In the genomic region with DNA sequence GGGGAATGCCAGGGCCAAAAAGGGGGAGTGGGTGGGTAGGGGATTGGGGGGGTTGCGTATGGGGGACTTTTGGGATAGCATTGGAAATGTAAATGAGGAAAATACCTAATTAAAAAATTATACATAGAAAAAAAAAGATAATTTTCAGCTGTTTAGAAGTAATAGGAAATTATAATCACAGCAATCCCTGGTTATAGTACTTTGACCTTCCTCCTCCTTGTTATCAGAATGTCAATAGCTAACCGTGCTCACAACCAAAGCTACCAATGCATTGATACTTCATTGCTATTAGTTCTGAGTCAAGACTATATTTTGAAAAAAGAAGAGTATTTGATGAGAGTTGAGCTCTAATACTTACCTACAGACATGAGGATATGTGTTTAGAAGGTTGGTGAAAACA, we compare ENCODE assay signal across 35 mouse cellular contexts.
"Had no signal": no experiment of that assay in that cellular context is flagged by ENCODE, and none has a peak within 500 bp of the region (broad histone marks: within the 10 kb centered on the region; RNA-seq: fewer than 3 reads in every experiment).

No protein-coding gene starts in this region.

- H3K36me3 ChIP-seq: heart, embryonic 10.5 days; heart, embryonic 12.5 days; heart, embryonic 13.5 days; heart, embryonic 15.5 days; hindbrain, embryonic 10.5 days; hindbrain, embryonic 12.5 days; hindbrain, embryonic 13.5 days; hindbrain, embryonic 15.5 days; intestine, embryonic 15.5 days; kidney, embryonic 15.5 days had no signal

- H3K4me3 ChIP-seq: heart, embryonic 10.5 days; heart, embryonic 12.5 days; heart, embryonic 13.5 days; heart, embryonic 15.5 days; hindbrain, embryonic 10.5 days; hindbrain, embryonic 12.5 days; hindbrain, embryonic 13.5 days; hindbrain, embryonic 15.5 days; intestine, embryonic 15.5 days; kidney, embryonic 15.5 days; layer of hippocampus, adult 2 months had no signal

- H3K4me1 ChIP-seq: heart, embryonic 10.5 days; heart, embryonic 12.5 days; heart, embryonic 13.5 days; heart, embryonic 15.5 days; hindbrain, embryonic 10.5 days; hindbrain, embryonic 12.5 days; hindbrain, embryonic 13.5 days; hindbrain, embryonic 15.5 days; intestine, embryonic 15.5 days; kidney, embryonic 15.5 days had no signal

- H3K9ac ChIP-seq: heart, embryonic 12.5 days; heart, embryonic 13.5 days; heart, embryonic 15.5 days; hindbrain, embryonic 12.5 days; hindbrain, embryonic 13.5 days; hindbrain, embryonic 14.5 days; hindbrain, embryonic 15.5 days; intestine, embryonic 15.5 days; kidney, embryonic 15.5 days had no signal

- H3K27ac ChIP-seq: heart, embryonic 10.5 days; heart, embryonic 13.5 days; heart, embryonic 15.5 days; hindbrain, embryonic 10.5 days; hindbrain, embryonic 12.5 days; hindbrain, embryonic 13.5 days; hindbrain, embryonic 14.5 days; hindbrain, embryonic 15.5 days; hindbrain, postnatal 0 days; intestine, embryonic 15.5 days; kidney, embryonic 15.5 days; kidney, postnatal 0 days; layer of hippocampus, adult 2 months had no signal

- ATAC-seq: hindbrain, embryonic 16.5 days; hindbrain, postnatal 0 days; inflammation-experienced regulatory T-cells, adult 6 months; intestine, embryonic 15.5 days; intestine, embryonic 16.5 days; intestine, postnatal 0 days had no signal

- H3K9me3 ChIP-seq: heart, embryonic 10.5 days; heart, embryonic 12.5 days; heart, embryonic 13.5 days; heart, embryonic 15.5 days; hindbrain, embryonic 10.5 days; hindbrain, embryonic 12.5 days; hindbrain, embryonic 13.5 days; hindbrain, embryonic 15.5 days; intestine, embryonic 15.5 days; kidney, embryonic 15.5 days had no signal

- H3K4me2 ChIP-seq: heart, embryonic 11.5 days; heart, embryonic 12.5 days; heart, embryonic 13.5 days; heart, embryonic 15.5 days; hindbrain, embryonic 12.5 days; hindbrain, embryonic 13.5 days; hindbrain, embryonic 14.5 days; hindbrain, embryonic 15.5 days; intestine, embryonic 15.5 days; kidney, embryonic 15.5 days had no signal

- DNase-seq: heart, postnatal 10 days; heart, postnatal 14 days; heart, postnatal 36 days; heart, postnatal 4 days; kidney, adult 11 months; kidney, adult 18-20 months; kidney, adult 2 months; kidney, adult 8-10 months; kidney, adult 9 months; kidney, postnatal 10 days; kidney, postnatal 14 days; kidney, postnatal 25 days; kidney, postnatal 36 days; kidney, postnatal 4 days; layer of hippocampus, adult 9-11 months; layer of hippocampus, postnatal 36 days had no signal

- H3K27me3 ChIP-seq: heart, embryonic 12.5 days; heart, embryonic 13.5 days; heart, embryonic 15.5 days; hindbrain, embryonic 12.5 days; hindbrain, embryonic 13.5 days; hindbrain, embryonic 15.5 days; intestine, embryonic 15.5 days; kidney, embryonic 15.5 days had no signal
